Mouse (Mus musculus): ENCODE data around the gene Olfr853.

The Olfr853 gene

GRCm38 (mm10) chr9:19540976-19541375 is at the start of gene Olfr853:
Gene Olfr853, minus strand, starts transcription at chr9:19541076.
- DNase-seq (ENCODE audit: low spot score), result no peak

GRCm38 (mm10) chr9:19582317-19582716 is 41.4 kb upstream of the Olfr853 start, which contains the start of gene Olfr855:
Gene Olfr855, plus strand, starts transcription at chr9:19582617.
- no peak for DNase-seq (ENCODE audit: low spot score)

- no peak for DNase-seq (ENCODE audit: low spot score)
Observed at GRCm38 (mm10) chr9:19567282-19567681, 26.4 kb upstream of the Olfr853 start, which contains the start of gene Olfr854. Gene Olfr854, minus strand, starts transcription at chr9:19567382.

GRCm38 (mm10) chr9:19492995-19493394 is 47.9 kb downstream of the Olfr853 start, which contains the start of gene Olfr851:
Gene Olfr851, plus strand, starts transcription at chr9:19493295.
- no peak for DNase-seq (ENCODE audit: low spot score)
